Mouse (Mus musculus) adrenal gland, postnatal 25 days (tissue): ENCODE data around the gene Galnt10. TPM values are rescaled to one million over a fixed set of nuclear protein-coding genes. Genes with fewer than 3 reads are reported as not detected.

Experiments used
- DNase-seq: peaks from one replicate; pipeline ENCODE4 v3.0.0; 2021; ENCODE audit warnings: mixed read lengths
- long read RNA-seq: library from polyadenylated mRNA; stranded (forward); transcript quantifications from one replicate; pipeline ENCODE4 v2.0.0, GENCODE M21; 2021
- total RNA-seq: library from RNA; stranded (reverse); gene quantifications from 2 replicates; pipeline ENCODE4 v1.2.3, GENCODE M21; 2021

The Galnt10 gene
- 52.7 and 55.6 TPM in 2 replicates for total RNA-seq
- long read RNA-seq, full-length matches to known transcripts = 28 of 59 reads
- long read RNA-seq, partial matches to known transcripts = 23 of 59 reads
- long read RNA-seq, other reads (novel, unspliced or antisense) = 8 of 59 reads

GRCm38 (mm10) chr11:57645018-57645559 lies at the start of gene Galnt10:
Gene Galnt10 (plus strand): TSS chr11:57645442.
- DNase-seq = peak; percentile 87

- no peak for DNase-seq
Measured at GRCm38 (mm10) chr11:57595899-57596298, 49.3 kb upstream of the Galnt10 start.

GRCm38 (mm10) chr11:57598161-57598560 lies 47.1 kb upstream of the Galnt10 start:
- no peak for DNase-seq

- no peak for DNase-seq
Measured at GRCm38 (mm10) chr11:57599304-57599703, 45.9 kb upstream of the Galnt10 start.

GRCm38 (mm10) chr11:57600113-57600512 lies 45.1 kb upstream of the Galnt10 start:
- DNase-seq = no peak

- peak; percentile 7 for DNase-seq
Measured at GRCm38 (mm10) chr11:57600621-57601121, 44.6 kb upstream of the Galnt10 start.

GRCm38 (mm10) chr11:57601806-57602455 lies 43.3 kb upstream of the Galnt10 start:
- no peak for DNase-seq

GRCm38 (mm10) chr11:57605086-57605485 lies 40.2 kb upstream of the Galnt10 start:
- DNase-seq = no peak

- no peak for DNase-seq
Measured at GRCm38 (mm10) chr11:57605660-57606059, 39.6 kb upstream of the Galnt10 start.

GRCm38 (mm10) chr11:57614502-57614901 lies 30.7 kb upstream of the Galnt10 start:
- no peak for DNase-seq

- no peak for DNase-seq
Measured at GRCm38 (mm10) chr11:57615286-57615685, 30.0 kb upstream of the Galnt10 start.

- no peak for DNase-seq
Measured at GRCm38 (mm10) chr11:57615871-57616270, 29.4 kb upstream of the Galnt10 start.

GRCm38 (mm10) chr11:57617526-57618264 lies 27.5 kb upstream of the Galnt10 start:
- peak; percentile 53 for DNase-seq

- no peak for DNase-seq
Measured at GRCm38 (mm10) chr11:57621472-57621871, 23.8 kb upstream of the Galnt10 start.

- DNase-seq = peak; percentile 62
Measured at GRCm38 (mm10) chr11:57621876-57622275, 23.4 kb upstream of the Galnt10 start.

GRCm38 (mm10) chr11:57624490-57624893 lies 20.8 kb upstream of the Galnt10 start:
- no peak for DNase-seq

GRCm38 (mm10) chr11:57625465-57625864 lies 19.8 kb upstream of the Galnt10 start:
- no peak for DNase-seq

- peak; percentile 66 for DNase-seq
Measured at GRCm38 (mm10) chr11:57627086-57627735, 18.0 kb upstream of the Galnt10 start.

GRCm38 (mm10) chr11:57631805-57632485 lies 13.3 kb upstream of the Galnt10 start:
- no peak for DNase-seq

GRCm38 (mm10) chr11:57633006-57633405 lies 12.2 kb upstream of the Galnt10 start:
- no peak for DNase-seq

GRCm38 (mm10) chr11:57633975-57634585 lies 11.2 kb upstream of the Galnt10 start:
- DNase-seq = peak; percentile 69
